Mouse (Mus musculus): ENCODE results near the gene Fkbp15. TPM values are rescaled to one million over a fixed set of nuclear protein-coding genes. Genes with fewer than 3 reads are reported as not detected.
A peak's percentile ranks its signal among the peaks of the same experiment; 100 is the strongest.

Fkbp15 gene
- polyA plus RNA-seq, 1 experiment, result 26.1 TPM

DNA sequence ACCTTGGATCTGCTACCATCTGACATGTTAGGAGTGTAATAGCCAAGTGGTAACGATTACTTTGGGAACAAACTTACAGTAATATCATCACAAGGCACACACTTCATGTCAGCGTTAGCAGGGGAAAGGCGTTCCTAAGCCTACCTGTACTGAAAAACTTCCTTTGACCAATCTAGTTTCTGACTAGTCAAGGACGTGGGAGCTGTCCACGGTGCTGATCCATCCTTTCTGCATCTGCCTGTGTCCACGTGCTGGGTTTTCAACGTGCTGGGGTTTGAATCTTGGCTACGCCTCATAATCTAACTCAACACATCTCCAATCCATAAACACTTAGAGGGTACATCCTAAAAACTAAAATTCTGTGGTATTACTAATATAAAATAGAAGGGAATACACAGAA is 103.4 kb downstream of the Fkbp15 start:
- Histone ChIP-seq H3K27ac (ENCODE audit: insufficient read depth, low read length) (no peak overlapping the region), H3K4me3 (ENCODE audit: insufficient read depth, low read length) (no peak overlapping the region), H3K4me1 (ENCODE audit: control insufficient read depth, insufficient read depth, low read length) (no peaks in the 10 kb centered on the region)
- no peak for TF ChIP-seq CTCF (IDR thresholded peaks at IDR 0.05; ENCODE audit: extremely low read depth, insufficient read depth, low read length)
- no peak for TF ChIP-seq POLR2A (IDR thresholded peaks at IDR 0.05; ENCODE audit: extremely low read depth, insufficient read depth, low read length)

DNA sequence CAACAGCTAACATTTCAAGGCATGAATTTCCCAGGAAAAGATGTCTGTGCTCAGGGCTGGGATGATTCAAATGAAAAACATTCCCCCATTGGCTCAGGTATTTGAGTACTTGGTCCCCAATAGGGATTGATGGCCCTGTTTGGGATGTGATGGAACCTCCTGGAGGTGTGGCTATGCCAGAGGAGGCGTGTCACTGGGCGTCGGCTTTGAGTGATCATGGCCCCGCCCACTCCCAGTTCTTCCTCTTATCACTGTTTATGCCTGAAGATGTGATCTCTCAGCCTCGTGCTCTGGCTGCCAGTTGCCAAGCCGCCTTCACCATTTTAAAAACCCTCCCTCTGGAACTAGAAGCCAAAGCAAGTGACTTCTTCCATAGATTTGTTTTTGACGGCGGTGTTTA is 105.8 kb downstream of the Fkbp15 start:
- Histone ChIP-seq H3K4me1 (ENCODE audit: control insufficient read depth, insufficient read depth, low read length) (no peaks in the 10 kb centered on the region), H3K4me3 (ENCODE audit: insufficient read depth, low read length) (no peak overlapping the region), H3K27ac (ENCODE audit: insufficient read depth, low read length) (no peak overlapping the region)
- TF ChIP-seq CTCF (IDR thresholded peaks at IDR 0.05; ENCODE audit: extremely low read depth, insufficient read depth, low read length), result no peak
- TF ChIP-seq POLR2A (IDR thresholded peaks at IDR 0.05; ENCODE audit: extremely low read depth, insufficient read depth, low read length), result no peak

DNA sequence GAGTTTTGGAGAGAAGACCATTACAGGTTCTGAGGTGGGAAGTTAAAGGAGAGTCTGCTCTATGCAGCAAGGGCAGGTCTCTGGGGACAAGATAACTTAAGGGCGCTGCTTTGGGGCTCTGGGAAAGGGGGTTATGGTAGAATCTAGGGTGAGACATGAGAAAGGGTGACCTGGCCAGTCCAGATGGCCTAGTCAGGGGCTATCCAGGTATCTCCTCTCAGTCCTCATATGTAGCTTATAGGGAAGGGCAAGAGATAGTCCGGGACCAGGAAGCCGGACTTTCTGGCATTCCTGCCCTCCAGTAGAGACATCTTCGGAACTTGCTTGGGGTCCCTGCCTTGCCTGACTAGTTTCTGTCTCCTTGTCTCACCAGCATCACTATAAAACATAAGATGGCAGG is 108.6 kb downstream of the Fkbp15 start:
- TF ChIP-seq CTCF (IDR thresholded peaks at IDR 0.05; ENCODE audit: extremely low read depth, insufficient read depth, low read length) (no peak), POLR2A (IDR thresholded peaks at IDR 0.05; ENCODE audit: extremely low read depth, insufficient read depth, low read length) (no peak)
- Histone ChIP-seq H3K4me3 (ENCODE audit: insufficient read depth, low read length) (no peak overlapping the region), H3K4me1 (ENCODE audit: control insufficient read depth, insufficient read depth, low read length) (no peaks in the 10 kb centered on the region), H3K27ac (ENCODE audit: insufficient read depth, low read length) (no peak overlapping the region)

DNA sequence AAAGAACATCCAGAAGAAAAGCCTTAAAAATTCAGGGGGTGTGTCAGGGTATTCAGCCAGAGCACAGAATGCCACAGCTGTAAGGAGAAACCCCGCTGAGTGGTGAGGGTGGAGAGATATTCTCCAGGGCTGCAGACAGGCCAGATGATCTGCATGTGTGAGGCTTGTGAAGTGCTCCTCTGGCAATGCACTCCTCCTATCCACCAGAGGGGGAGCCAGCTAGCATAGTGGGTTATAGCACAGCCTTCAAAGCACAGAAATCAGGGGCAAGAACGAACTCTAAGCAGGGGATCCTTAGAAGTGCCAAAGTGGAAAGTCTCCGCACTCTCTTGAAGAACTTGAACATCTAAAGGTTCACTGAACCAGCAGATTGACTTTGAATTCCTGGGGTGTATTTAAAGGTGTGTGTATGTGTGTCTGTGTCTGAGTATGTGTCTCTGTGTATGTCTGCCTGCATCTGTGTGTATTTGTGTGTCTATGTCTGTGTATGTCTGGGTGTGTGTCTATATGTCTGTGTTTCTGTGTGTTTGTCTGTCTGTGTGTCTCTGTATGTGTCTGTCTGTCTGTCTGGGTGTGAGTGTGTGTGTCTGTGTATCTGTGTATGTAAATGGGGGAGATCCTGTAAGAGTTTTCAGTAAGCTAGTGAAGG is 109.3 kb downstream of the Fkbp15 start:
- TF ChIP-seq CTCF (IDR thresholded peaks at IDR 0.05; ENCODE audit: extremely low read depth, insufficient read depth, low read length) (0 out of 2 replicates have a peak, but pooled peaks have one; percentile 15), POLR2A (IDR thresholded peaks at IDR 0.05; ENCODE audit: extremely low read depth, insufficient read depth, low read length) (no peak)
- Histone ChIP-seq H3K4me1 (ENCODE audit: control insufficient read depth, insufficient read depth, low read length) (no peaks in the 10 kb centered on the region), H3K27ac (ENCODE audit: insufficient read depth, low read length) (no peak overlapping the region), H3K4me3 (ENCODE audit: insufficient read depth, low read length) (no peak overlapping the region)

Other genes with a start within 250 kb of the Fkbp15 start
- not detected in 2 replicates for gene Mup21, start 209.7 kb downstream of the Fkbp15 start, polyA plus RNA-seq (2012; rRNA removed)
- 10.1 and 11.2 TPM in 2 replicates for gene Zfp37, start 129.5 kb downstream of the Fkbp15 start, polyA plus RNA-seq (2012; rRNA removed)
- gene Slc31a2, start 98.0 kb downstream of the Fkbp15 start, polyA plus RNA-seq (2012; rRNA removed), result 11.8 and 12.8 TPM in 2 replicates
- 17.1 and 18.1 TPM in 2 replicates for gene Slc31a1, start 179 bp upstream of the Fkbp15 start, polyA plus RNA-seq (2012; rRNA removed)
- gene Cdc26, start 48.1 kb upstream of the Fkbp15 start, polyA plus RNA-seq (2012; rRNA removed), result 47.8 and 48.3 TPM in 2 replicates
- 14.3 and 16.5 TPM in 2 replicates for gene Prpf4, start 48.2 kb upstream of the Fkbp15 start, polyA plus RNA-seq (2012; rRNA removed)
- gene Rnf183, start 74.7 kb upstream of the Fkbp15 start, polyA plus RNA-seq (2012; rRNA removed), result 0.09 and 0.15 TPM in 2 replicates
- 6.1 and 8.3 TPM in 2 replicates for gene Wdr31, start 110.3 kb upstream of the Fkbp15 start, polyA plus RNA-seq (2012; rRNA removed)
- gene Bspry, start 119.5 kb upstream of the Fkbp15 start, polyA plus RNA-seq (2012; rRNA removed), result 0.58 and 0.62 TPM in 2 replicates
- 7.6 and 8.4 TPM in 2 replicates for gene Hdhd3, start 142.9 kb upstream of the Fkbp15 start, polyA plus RNA-seq (2012; rRNA removed)
- 36.0 and 38.0 TPM in 2 replicates for gene Alad, start 159.4 kb upstream of the Fkbp15 start, polyA plus RNA-seq (2012; rRNA removed)
- 26.0 TPM in 2 replicates for gene Pole3, start 164.5 kb upstream of the Fkbp15 start, polyA plus RNA-seq (2012; rRNA removed)
- 0.11 and 0.25 TPM in 2 replicates for gene 4933430I17Rik, start 164.8 kb upstream of the Fkbp15 start, polyA plus RNA-seq (2012; rRNA removed)
- 35.7 and 40.2 TPM in 2 replicates for gene Rgs3, start 199.3 kb upstream of the Fkbp15 start, polyA plus RNA-seq (2012; rRNA removed)

All from cortical plate, adult 2 months (tissue).